Mouse (Mus musculus): ENCODE measurements around the gene Tlcd2. TPM values are rescaled to one million over a fixed set of nuclear protein-coding genes. Genes with fewer than 3 reads are reported as not detected.
A peak's percentile ranks its signal among the peaks of the same experiment; 100 is the strongest.

Tlcd2 gene
- total and polyA plus RNA-seq, 3 experiments = 0.40 to 0.81 TPM; not detected in 1

DNA sequence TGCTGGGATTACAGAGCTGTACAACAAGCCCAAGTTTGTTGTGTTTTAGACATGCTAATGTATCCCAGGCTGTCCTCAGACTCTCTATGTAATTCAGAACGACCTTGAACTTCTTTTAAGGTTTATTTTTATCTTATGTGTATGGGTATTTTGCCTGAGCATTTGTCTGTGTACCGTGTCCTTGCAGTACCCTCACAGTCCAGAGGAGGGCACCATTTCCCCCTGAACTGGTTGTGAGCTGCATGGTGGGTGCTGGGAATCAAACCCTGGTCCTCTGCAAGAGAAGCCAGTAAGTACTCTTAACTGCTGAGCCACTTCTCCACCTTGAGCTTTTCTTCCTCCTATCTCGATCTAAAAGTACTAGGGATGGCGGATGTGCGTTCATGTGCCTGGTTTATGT lies 27.4 kb upstream of the Tlcd2 start:
- no peak overlapping the region for H3K27ac ChIP-seq (ENCODE audit: insufficient read depth, low read depth)
- H3K9ac ChIP-seq (ENCODE audit: insufficient read depth, low read depth) = no peak overlapping the region
- H3K27me3 ChIP-seq (replicated peaks) = no peaks in the 10 kb centered on the region
- H3K4me1 ChIP-seq (ENCODE audit: control insufficient read depth in 1 of 2, insufficient read depth in 2 of 2) = peaks cover 0 to 10% of the 10 kb centered on the region in 2 experiments; a peak in 3 of 4 replicates
- dilution Hi-C loops (cut with MboI; ENCODE audit: extremely low pct_ligation_motif_present, extremely low pct_unique_long_range_greater_than_20kb, low sequenced_read_pairs) = no loop called here
- H3K36me3 ChIP-seq (replicated peaks in 1 of 2; ENCODE audit: control insufficient read depth in 1 of 2, insufficient read depth in 1 of 2, low read length in 1 of 2) = peaks cover 0 to 1% of the 10 kb centered on the region in 2 experiments
- peaks cover 11% of the 10 kb centered on the region for H3K9me3 ChIP-seq (replicated peaks; ENCODE audit: low read length)
- in situ Hi-C loops (cut with MboI; ENCODE audit: low pct_ligation_motif_present, low pct_unique_long_range_greater_than_20kb, low sequenced_read_pairs) = no loop called here
- H3K4me2 ChIP-seq (ENCODE audit: insufficient read depth, low read depth, poor library complexity, severe bottlenecking) = no peak overlapping the region
- no peak for DNase-seq (ENCODE audit: extremely low read depth)
- TF ChIP-seq RAD21 (IDR thresholded peaks at IDR 0.05; ENCODE audit: low read depth, low read length) (peak; percentile 22), CTCF (conservative IDR thresholded peaks at IDR 0.05 in 1 of 2, IDR thresholded peaks at IDR 0.05 in 1 of 2; ENCODE audit: low read depth in 2 of 2, low read length in 2 of 2) (peak; percentile 41 to 47; a peak in 3 of 4 replicates), SMC3 (IDR thresholded peaks at IDR 0.05; ENCODE audit: low read depth, low read length) (peak; percentile 24; the same call in 1 of the 2 replicates), ZC3H11A (IDR thresholded peaks at IDR 0.05; ENCODE audit: low read depth, low read length) (no peak)
- H3K79me2 ChIP-seq (replicated peaks; ENCODE audit: control insufficient read depth, extremely low read depth, insufficient read depth, poor library complexity, severe bottlenecking) = no peaks in the 10 kb centered on the region
- H3K4me3 ChIP-seq (replicated peaks in 1 of 3; ENCODE audit: low read depth in 2 of 3, low read length in 2 of 3, poor library complexity in 1 of 3) = no peak overlapping the region

DNA sequence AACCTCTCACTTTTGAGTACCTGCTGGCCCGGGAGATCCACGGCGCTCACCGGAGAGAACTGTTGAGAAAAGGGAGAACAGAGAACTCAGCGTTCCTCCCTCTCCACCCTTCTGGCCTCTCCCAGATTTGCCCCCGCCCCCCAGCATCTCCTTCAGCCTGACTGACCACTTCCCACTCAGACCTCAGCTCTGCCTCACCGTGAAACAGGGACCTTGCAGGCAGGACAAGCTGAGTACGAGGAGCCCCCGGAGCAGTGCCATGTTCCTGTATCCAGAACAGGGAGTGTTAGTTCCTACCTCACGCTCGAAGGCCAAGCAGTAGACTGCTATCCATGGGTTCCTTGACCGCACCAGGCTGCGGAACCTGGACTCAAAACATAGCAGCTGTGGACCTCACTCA lies 23.3 kb upstream of the Tlcd2 start:
- TF ChIP-seq MAZ (IDR thresholded peaks at IDR 0.05; ENCODE audit: low read depth, low read length) = no peak
- TF ChIP-seq CHD1 (IDR thresholded peaks at IDR 0.05; ENCODE audit: low read depth, low read length) = no peak
- Histone ChIP-seq H3K27me3 (replicated peaks) (no peaks in the 10 kb centered on the region), H3K79me2 (replicated peaks; ENCODE audit: control insufficient read depth, extremely low read depth, insufficient read depth, poor library complexity, severe bottlenecking) (no peaks in the 10 kb centered on the region), H3K9ac (ENCODE audit: insufficient read depth, low read depth) (no peak overlapping the region), H3K36me3 (replicated peaks in 1 of 2; ENCODE audit: control insufficient read depth in 1 of 2, insufficient read depth in 1 of 2, low read length in 1 of 2) (peaks cover 14 to 26% of the 10 kb centered on the region in 2 experiments), H3K27ac (ENCODE audit: insufficient read depth, low read depth) (no peak overlapping the region), H3K4me3 (replicated peaks in 1 of 3; ENCODE audit: low read depth in 2 of 3, low read length in 2 of 3, poor library complexity in 1 of 3) (no peak overlapping the region), H3K9me3 (replicated peaks; ENCODE audit: low read length) (peaks cover 9% of the 10 kb centered on the region), H3K4me1 (ENCODE audit: control insufficient read depth in 1 of 2, insufficient read depth in 2 of 2) (peaks cover 8 to 17% of the 10 kb centered on the region in 2 experiments; a peak in 3 of 4 replicates), H3K4me2 (ENCODE audit: insufficient read depth, low read depth, poor library complexity, severe bottlenecking) (no peak overlapping the region)
- no peak for DNase-seq (ENCODE audit: extremely low read depth)
- dilution Hi-C loops (cut with MboI; ENCODE audit: extremely low pct_ligation_motif_present, extremely low pct_unique_long_range_greater_than_20kb, low sequenced_read_pairs) = no loop called here
- in situ Hi-C loops (cut with MboI; ENCODE audit: low pct_ligation_motif_present, low pct_unique_long_range_greater_than_20kb, low sequenced_read_pairs) = no loop called here

DNA sequence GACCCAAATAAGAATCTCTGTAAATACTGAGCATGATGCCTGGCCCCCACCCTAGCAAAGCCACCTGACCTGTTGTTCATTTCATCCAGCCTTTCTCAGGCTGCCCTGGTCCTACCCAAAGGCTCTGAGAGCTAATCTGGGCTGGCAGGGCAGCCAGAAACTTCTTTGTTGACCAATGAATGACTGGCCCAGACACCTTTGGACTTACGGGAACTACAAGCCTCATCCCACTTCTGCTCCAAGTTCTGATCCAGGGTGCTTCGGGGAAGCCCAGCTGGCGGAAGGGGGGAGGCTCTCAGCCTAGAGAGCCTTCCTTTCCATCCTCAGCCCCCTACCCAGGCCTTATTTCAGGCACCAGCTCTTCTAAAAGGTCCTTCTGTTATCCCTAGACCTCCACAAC lies 22.7 kb upstream of the Tlcd2 start:
- Histone ChIP-seq H3K9ac (ENCODE audit: insufficient read depth, low read depth) (no peak overlapping the region), H3K36me3 (replicated peaks in 1 of 2; ENCODE audit: control insufficient read depth in 1 of 2, insufficient read depth in 1 of 2, low read length in 1 of 2) (peaks cover 18 to 32% of the 10 kb centered on the region in 2 experiments), H3K79me2 (replicated peaks; ENCODE audit: control insufficient read depth, extremely low read depth, insufficient read depth, poor library complexity, severe bottlenecking) (no peaks in the 10 kb centered on the region), H3K4me3 (replicated peaks in 1 of 3; ENCODE audit: low read depth in 2 of 3, low read length in 2 of 3, poor library complexity in 1 of 3) (no peak overlapping the region), H3K4me2 (ENCODE audit: insufficient read depth, low read depth, poor library complexity, severe bottlenecking) (no peak overlapping the region), H3K4me1 (ENCODE audit: control insufficient read depth in 1 of 2, insufficient read depth in 2 of 2) (peaks cover 8 to 17% of the 10 kb centered on the region in 2 experiments; a peak in 3 of 4 replicates), H3K27ac (ENCODE audit: insufficient read depth, low read depth) (no peak overlapping the region), H3K9me3 (replicated peaks; ENCODE audit: low read length) (peaks cover 9% of the 10 kb centered on the region), H3K27me3 (replicated peaks) (no peaks in the 10 kb centered on the region)
- TF ChIP-seq HCFC1 (IDR thresholded peaks at IDR 0.05; ENCODE audit: low read depth, low read length) = no peak
- TF ChIP-seq IRF4 (IDR thresholded peaks at IDR 0.05; ENCODE audit: low read depth, low read length) = no peak
- TF ChIP-seq BHLHE40 (IDR thresholded peaks at IDR 0.05; ENCODE audit: low read depth, low read length) = no peak
- no peak for TF ChIP-seq SMC3 (IDR thresholded peaks at IDR 0.05; ENCODE audit: low read depth, low read length)
- no peak for TF ChIP-seq MAZ (IDR thresholded peaks at IDR 0.05; ENCODE audit: low read depth, low read length)
- DNase-seq (ENCODE audit: extremely low read depth) = no peak
- in situ Hi-C loops (cut with MboI; ENCODE audit: low pct_ligation_motif_present, low pct_unique_long_range_greater_than_20kb, low sequenced_read_pairs) = no loop called here
- dilution Hi-C loops (cut with MboI; ENCODE audit: extremely low pct_ligation_motif_present, extremely low pct_unique_long_range_greater_than_20kb, low sequenced_read_pairs) = no loop called here
